Mouse (Mus musculus): ENCODE data around the gene Qsox2. TPM values are rescaled to one million over a fixed set of nuclear protein-coding genes. Genes with fewer than 3 reads are reported as not detected.

Qsox2 gene
- total RNA-seq (2021): 10 to 100 TPM; 22.9 to 23.4 TPM
- long read RNA-seq, experiment 1, transcript Qsox2-201 (13 exons, 2,559 nt): major isoform, 5 of 22 reads
- long read RNA-seq, experiment 1, partial matches to known transcripts: 12 of 22 reads
- long read RNA-seq, experiment 1, other reads (novel, unspliced or antisense): 5 of 22 reads
- long read RNA-seq, experiment 2, partial matches to known transcripts: 15 of 21 reads
- long read RNA-seq, experiment 2, other reads (novel, unspliced or antisense): 4 of 21 reads

- intact Hi-C loops (cut with DNase I): no loop called here
- peak; percentile 86 to 89 for DNase-seq (ENCODE audit: low spot score in 2 of 2)
These were observed at the start of gene Qsox2 for GRCm38 (mm10) chr2:26237290-26237782. Gene Qsox2, minus strand, starts transcription at chr2:26237525.

GRCm38 (mm10) chr2:26286391-26286790 lies 49.1 kb upstream of the Qsox2 start:
- intact Hi-C loops (cut with DNase I): no loop called here

GRCm38 (mm10) chr2:26285804-26286203 lies 48.5 kb upstream of the Qsox2 start:
- DNase-seq (ENCODE audit: low spot score in 2 of 2): no peak
- intact Hi-C loops (cut with DNase I): no loop called here

More at GRCm38 (mm10) chr2:26286391-26286790, 49.1 kb upstream of the Qsox2 start:
- no peak for DNase-seq (ENCODE audit: low spot score in 2 of 2)

- intact Hi-C loops (cut with DNase I): no loop called here
- no peak for DNase-seq (ENCODE audit: low spot score in 2 of 2)
These were observed 43.3 kb upstream of the Qsox2 start for GRCm38 (mm10) chr2:26280594-26280993.

DNA sequence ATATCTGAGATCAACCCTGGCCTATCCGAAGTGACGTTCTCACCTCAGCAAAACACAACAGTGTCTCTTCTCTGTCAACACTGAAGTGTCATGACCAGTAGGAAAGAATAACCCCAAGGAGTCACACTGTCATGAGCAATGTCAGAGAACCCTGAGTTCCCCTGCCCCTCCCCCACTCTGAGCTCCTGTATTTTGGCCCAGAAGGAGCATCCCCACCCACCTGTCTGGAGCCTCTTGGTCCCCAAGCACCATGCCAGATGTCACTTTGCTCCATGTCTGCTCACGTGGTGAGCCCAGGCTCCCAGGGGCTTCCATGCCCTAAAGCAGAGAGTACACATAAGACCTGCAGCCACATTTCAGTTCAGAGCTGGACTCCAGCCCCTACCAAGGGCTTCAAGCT lies 42.4 kb upstream of the Qsox2 start:
- DNase-seq (ENCODE audit: low spot score in 2 of 2): no peak
- intact Hi-C loops (cut with DNase I): loop anchor here (10.0 kb wide), 1 partner anchor 235 kb away; no protein-coding TSS in a partner anchor

DNA sequence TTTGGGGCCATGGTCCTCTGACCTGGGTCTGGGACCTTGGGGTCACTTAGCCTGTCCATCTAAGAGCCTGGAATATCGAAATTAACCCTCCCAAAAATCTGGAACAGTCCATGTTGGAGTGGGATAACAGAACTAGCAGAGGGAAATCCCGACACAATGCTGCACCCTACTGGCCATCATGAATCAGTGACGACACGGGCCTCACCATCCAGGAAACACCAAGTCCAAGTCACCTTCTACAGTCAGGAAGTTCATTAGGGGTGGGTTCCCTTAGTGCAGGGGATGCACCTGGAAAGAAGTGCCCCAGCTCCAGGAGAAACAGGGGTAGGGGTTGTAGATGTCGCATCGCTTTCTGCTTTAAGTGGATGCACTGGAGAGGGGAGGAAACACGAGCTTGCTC lies 36.3 kb upstream of the Qsox2 start:
- DNase-seq (ENCODE audit: low spot score in 2 of 2): peak; percentile 72 to 77
- intact Hi-C loops (cut with DNase I): loop anchor here (1.0 to 10.0 kb wide), 2 partner anchors 119 to 229 kb away; no protein-coding TSS in a partner anchor

GRCm38 (mm10) chr2:26268216-26268615 lies 30.9 kb upstream of the Qsox2 start:
- intact Hi-C loops (cut with DNase I): no loop called here
- no peak for DNase-seq (ENCODE audit: low spot score in 2 of 2)

- intact Hi-C loops (cut with DNase I): no loop called here
- DNase-seq (ENCODE audit: low spot score in 2 of 2): no peak
These were observed 28.9 kb upstream of the Qsox2 start for GRCm38 (mm10) chr2:26266066-26266742.

- peak in 1 of 2 experiments; percentile 7 for DNase-seq (ENCODE audit: low spot score in 2 of 2)
- intact Hi-C loops (cut with DNase I): no loop called here
These were observed 27.8 kb upstream of the Qsox2 start for GRCm38 (mm10) chr2:26265095-26265494.

DNA sequence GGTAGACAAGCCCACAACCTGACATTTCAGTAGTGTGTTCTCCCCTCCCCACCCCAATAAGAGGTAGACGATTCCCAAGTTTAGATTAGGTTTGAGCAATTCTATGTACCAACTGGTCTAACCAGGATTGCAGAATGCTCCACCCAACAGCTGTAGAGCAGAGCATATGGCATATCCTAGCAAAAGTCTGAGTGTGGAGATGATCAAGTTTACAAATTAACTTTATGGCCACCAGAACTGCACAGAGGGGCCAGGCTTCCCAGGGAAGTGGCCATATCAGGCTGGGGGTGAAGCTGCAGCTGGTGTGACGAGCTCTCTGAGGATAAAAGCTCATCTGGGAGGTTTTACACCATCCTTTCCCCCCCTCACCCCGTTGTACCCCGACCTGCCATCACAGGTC lies 27.3 kb upstream of the Qsox2 start:
- intact Hi-C loops (cut with DNase I): no loop called here
- no peak for DNase-seq (ENCODE audit: low spot score in 2 of 2)

GRCm38 (mm10) chr2:26257315-26258096 lies 20.2 kb upstream of the Qsox2 start:
- DNase-seq (ENCODE audit: low spot score in 2 of 2): no peak
- intact Hi-C loops (cut with DNase I): no loop called here

DNA sequence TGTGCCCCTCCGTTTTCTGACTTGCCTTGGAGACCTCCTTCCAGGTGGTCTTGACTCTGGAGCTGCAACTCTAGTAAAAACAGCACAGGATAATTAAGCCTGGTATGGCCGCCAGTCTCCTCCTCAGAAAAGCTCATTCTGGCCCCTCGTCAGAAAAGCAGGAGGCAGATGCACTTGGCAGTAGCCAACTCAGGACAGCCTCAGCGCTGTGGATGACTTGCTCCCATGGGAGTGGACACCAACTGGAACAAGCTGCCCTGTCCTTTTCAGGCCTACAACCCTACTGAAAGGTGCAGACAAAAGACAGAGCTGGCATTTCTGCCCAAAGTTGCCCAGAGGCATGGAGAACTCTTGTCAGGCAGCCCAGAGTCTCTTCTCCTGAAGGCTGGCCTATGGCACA lies 17.5 kb upstream of the Qsox2 start:
- DNase-seq (ENCODE audit: low spot score in 2 of 2): no peak
- intact Hi-C loops (cut with DNase I): no loop called here

- DNase-seq (ENCODE audit: low spot score in 2 of 2): no peak
- intact Hi-C loops (cut with DNase I): no loop called here
These were observed 15.3 kb upstream of the Qsox2 start for GRCm38 (mm10) chr2:26252514-26253206.

GRCm38 (mm10) chr2:26247531-26247930 lies 10.2 kb upstream of the Qsox2 start:
- DNase-seq (ENCODE audit: low spot score in 2 of 2): no peak
- intact Hi-C loops (cut with DNase I): no loop called here

- DNase-seq (ENCODE audit: low spot score in 2 of 2): no peak
- intact Hi-C loops (cut with DNase I): no loop called here
These were observed 3.5 kb upstream of the Qsox2 start for GRCm38 (mm10) chr2:26240841-26241240.

DNA sequence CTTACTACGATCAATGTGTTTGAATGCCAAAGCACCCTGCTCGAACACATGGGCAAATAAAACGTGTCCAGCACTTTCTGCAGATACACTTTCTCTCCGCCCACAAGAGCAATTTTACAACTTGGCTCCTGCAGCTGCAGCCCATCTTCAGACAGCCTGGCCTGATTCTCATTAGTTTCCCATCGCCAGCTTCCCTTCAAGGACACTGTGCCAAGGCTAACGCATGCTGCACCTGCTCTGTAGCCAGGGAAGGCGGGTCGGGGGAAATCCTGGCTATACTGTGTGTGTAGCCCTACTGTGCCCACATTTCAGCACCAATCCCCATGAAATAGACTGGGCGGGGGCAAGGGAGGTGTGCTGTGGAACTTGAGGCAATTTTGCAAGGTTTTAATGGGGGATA lies 3.0 kb upstream of the Qsox2 start:
- DNase-seq (ENCODE audit: low spot score in 2 of 2): peak in 1 of 2 experiments; percentile 12
- intact Hi-C loops (cut with DNase I): no loop called here

DNA sequence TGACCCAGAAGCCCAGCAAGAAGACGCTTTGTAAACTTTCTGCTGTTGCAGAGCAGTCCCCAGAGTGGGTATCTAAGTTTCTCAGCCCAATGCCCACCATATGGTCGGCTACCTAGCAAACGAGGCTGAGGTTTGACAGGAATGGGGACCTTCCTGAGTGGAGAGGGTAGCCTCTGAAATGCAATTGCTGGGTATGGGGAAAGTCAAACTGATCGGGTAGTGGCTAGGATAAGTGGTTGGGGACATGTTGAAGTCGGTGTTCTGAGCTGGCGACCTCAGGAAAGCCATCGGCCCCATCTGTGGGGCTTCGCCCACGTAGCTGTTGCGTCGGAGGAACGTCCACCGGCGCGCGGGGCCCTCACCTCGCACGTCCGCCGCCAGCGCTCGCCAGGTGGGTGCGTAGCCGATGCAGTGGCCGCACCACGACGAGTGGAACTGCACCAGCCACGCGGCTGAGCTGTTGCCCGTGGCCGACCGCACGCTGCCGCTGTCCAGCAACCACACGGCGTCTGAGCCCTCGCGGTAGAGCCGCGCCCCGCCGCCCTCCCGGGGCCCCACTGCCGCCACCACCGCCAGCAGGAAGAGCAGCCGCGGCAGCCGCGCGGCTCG lies 540 bp downstream of the Qsox2 start:
- DNase-seq (ENCODE audit: low spot score in 2 of 2): no peak
- intact Hi-C loops (cut with DNase I): no loop called here

- intact Hi-C loops (cut with DNase I): no loop called here
- DNase-seq (ENCODE audit: low spot score in 2 of 2): no peak
These were observed 2.6 kb downstream of the Qsox2 start for GRCm38 (mm10) chr2:26234771-26235170.

- DNase-seq (ENCODE audit: low spot score in 2 of 2): no peak
- intact Hi-C loops (cut with DNase I): no loop called here
These were observed 3.1 kb downstream of the Qsox2 start for GRCm38 (mm10) chr2:26234253-26234652.

Data from left cerebral cortex, postnatal 14 days (tissue).